Mouse (Mus musculus) kidney, postnatal 10 days (tissue): ENCODE results near the gene Ccdc151.
A peak's percentile ranks its signal among the peaks of the same experiment; 100 is the strongest.

Experiments used
- DNase-seq: peaks from one replicate; pipeline ENCODE4 v3.0.0; 2021; ENCODE audit warnings: mixed read lengths

Gene Ccdc151

GRCm38 (mm10) chr9:21955570-21956281 is 46.7 kb downstream of the Ccdc151 start, which contains the start of gene Swsap1:
Gene Swsap1 (plus strand): TSS chr9:21955755.
- peak; percentile 98 for DNase-seq

- no peak for DNase-seq
These were observed 47.2 kb downstream of the Ccdc151 start for GRCm38 (mm10) chr9:21955225-21955569.

GRCm38 (mm10) chr9:21954635-21955034 is 47.8 kb downstream of the Ccdc151 start:
- DNase-seq, result no peak

- no peak for DNase-seq
These were observed 48.8 kb downstream of the Ccdc151 start for GRCm38 (mm10) chr9:21953600-21953999.

- DNase-seq, result no peak
These were observed 50.5 kb downstream of the Ccdc151 start for GRCm38 (mm10) chr9:21951977-21952376.

- DNase-seq, result peak; percentile 86
These were observed 52.1 kb downstream of the Ccdc151 start for GRCm38 (mm10) chr9:21950322-21950721.

- DNase-seq, result no peak
These were observed 53.6 kb downstream of the Ccdc151 start for GRCm38 (mm10) chr9:21948790-21949189.

- DNase-seq, result no peak
These were observed 54.3 kb downstream of the Ccdc151 start for GRCm38 (mm10) chr9:21948146-21948545.

GRCm38 (mm10) chr9:21947540-21948130 is 54.8 kb downstream of the Ccdc151 start:
- no peak for DNase-seq

GRCm38 (mm10) chr9:21944267-21944666 is 58.2 kb downstream of the Ccdc151 start:
- DNase-seq, result no peak

GRCm38 (mm10) chr9:21943638-21944037 is 58.8 kb downstream of the Ccdc151 start:
- DNase-seq, result no peak

GRCm38 (mm10) chr9:21943046-21943445 is 59.4 kb downstream of the Ccdc151 start:
- DNase-seq, result no peak
